Mouse (Mus musculus): ENCODE data around the gene Fbln2. TPM values are rescaled to one million over a fixed set of nuclear protein-coding genes. Genes with fewer than 3 reads are reported as not detected.

Fbln2 gene
- polyA plus RNA-seq, 1 experiment, result 0.07 TPM

- Histone ChIP-seq H3K27me3 (ENCODE audit: control insufficient read depth) (no peaks in the 10 kb centered on the region; the same call in 1 of the 2 replicates), H3K36me3 (ENCODE audit: control insufficient read depth) (no peaks in the 10 kb centered on the region), H3K4me1 (ENCODE audit: control insufficient read depth) (no peaks in the 10 kb centered on the region), H3K9me3 (ENCODE audit: control insufficient read depth, low read length) (no peaks in the 10 kb centered on the region), H3K4me3 (replicated peaks) (no peak overlapping the region)
- no peak for TF ChIP-seq GATA1 (IDR thresholded peaks at IDR 0.05; ENCODE audit: low read length)
- TF ChIP-seq TAL1 (IDR thresholded peaks at IDR 0.05; ENCODE audit: low read length), result no peak
Observed at GRCm38 (mm10) chr6:91300079-91300478, 87.8 kb downstream of the Fbln2 start.

- H3K4me3 ChIP-seq (replicated peaks), result no peak overlapping the region
Observed at GRCm38 (mm10) chr6:91301839-91302238, 89.6 kb downstream of the Fbln2 start.

GRCm38 (mm10) chr6:91302337-91302736 is 90.1 kb downstream of the Fbln2 start:
- Histone ChIP-seq H3K4me1 (ENCODE audit: control insufficient read depth) (no peaks in the 10 kb centered on the region), H3K9me3 (ENCODE audit: control insufficient read depth, low read length) (no peaks in the 10 kb centered on the region), H3K27me3 (ENCODE audit: control insufficient read depth) (no peaks in the 10 kb centered on the region), H3K4me3 (replicated peaks) (no peak overlapping the region), H3K36me3 (ENCODE audit: control insufficient read depth) (no peaks in the 10 kb centered on the region)
- no peak for TF ChIP-seq TAL1 (IDR thresholded peaks at IDR 0.05; ENCODE audit: low read length)
- no peak for TF ChIP-seq GATA1 (IDR thresholded peaks at IDR 0.05; ENCODE audit: low read length)

More at GRCm38 (mm10) chr6:91301839-91302238, 89.6 kb downstream of the Fbln2 start:
- Histone ChIP-seq H3K4me1 (ENCODE audit: control insufficient read depth) (no peaks in the 10 kb centered on the region), H3K27me3 (ENCODE audit: control insufficient read depth) (no peaks in the 10 kb centered on the region; the same call in 1 of the 2 replicates), H3K36me3 (ENCODE audit: control insufficient read depth) (no peaks in the 10 kb centered on the region), H3K9me3 (ENCODE audit: control insufficient read depth, low read length) (no peaks in the 10 kb centered on the region)
- TF ChIP-seq TAL1 (IDR thresholded peaks at IDR 0.05; ENCODE audit: low read length) (no peak), GATA1 (IDR thresholded peaks at IDR 0.05; ENCODE audit: low read length) (no peak)

- Histone ChIP-seq H3K27me3 (ENCODE audit: control insufficient read depth) (no peaks in the 10 kb centered on the region), H3K4me3 (replicated peaks) (no peak overlapping the region)
- TF ChIP-seq TAL1 (IDR thresholded peaks at IDR 0.05; ENCODE audit: low read length), result no peak
- no peak for TF ChIP-seq GATA1 (IDR thresholded peaks at IDR 0.05; ENCODE audit: low read length)
Observed at GRCm38 (mm10) chr6:91304172-91304571, 91.9 kb downstream of the Fbln2 start.

DNA sequence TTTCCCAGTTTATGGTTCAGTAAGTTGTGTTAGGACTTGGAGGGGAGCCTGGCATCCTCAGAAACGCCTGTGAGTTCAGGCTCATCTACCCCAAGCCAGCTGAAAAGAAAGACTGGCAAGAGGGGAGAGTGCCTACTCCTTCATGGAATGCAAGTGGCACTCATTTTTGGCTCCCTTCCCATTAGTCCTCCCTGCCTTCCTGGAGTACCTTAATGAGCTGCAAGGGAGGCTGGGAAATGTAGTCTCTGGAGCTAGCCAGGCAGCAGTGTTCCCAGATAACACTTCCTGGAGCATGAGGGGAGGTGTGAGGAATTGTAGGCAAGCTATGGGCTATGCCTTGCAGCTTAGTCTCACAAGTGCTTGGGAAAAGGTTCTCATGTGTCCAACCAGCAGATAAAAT is 95.7 kb downstream of the Fbln2 start:
- no peak overlapping the region for H3K4me3 ChIP-seq (replicated peaks)
- no peaks in the 10 kb centered on the region for H3K9me3 ChIP-seq (ENCODE audit: control insufficient read depth, low read length)
- no peaks in the 10 kb centered on the region for H3K27me3 ChIP-seq (ENCODE audit: control insufficient read depth)
- TF ChIP-seq TAL1 (IDR thresholded peaks at IDR 0.05; ENCODE audit: low read length), result no peak
- no peak for TF ChIP-seq GATA1 (IDR thresholded peaks at IDR 0.05; ENCODE audit: low read length)
- no peaks in the 10 kb centered on the region for H3K36me3 ChIP-seq (ENCODE audit: control insufficient read depth)
- no peaks in the 10 kb centered on the region for H3K4me1 ChIP-seq (ENCODE audit: control insufficient read depth)

More at GRCm38 (mm10) chr6:91304172-91304571, 91.9 kb downstream of the Fbln2 start:
- H3K4me1 ChIP-seq (ENCODE audit: control insufficient read depth), result no peaks in the 10 kb centered on the region
- no peaks in the 10 kb centered on the region for H3K36me3 ChIP-seq (ENCODE audit: control insufficient read depth)
- no peaks in the 10 kb centered on the region for H3K9me3 ChIP-seq (ENCODE audit: control insufficient read depth, low read length)

GRCm38 (mm10) chr6:91311204-91311603 is 98.9 kb downstream of the Fbln2 start:
- H3K4me1 ChIP-seq (ENCODE audit: control insufficient read depth), result no peaks in the 10 kb centered on the region
- H3K27me3 ChIP-seq (ENCODE audit: control insufficient read depth), result no peaks in the 10 kb centered on the region
- H3K36me3 ChIP-seq (ENCODE audit: control insufficient read depth), result no peaks in the 10 kb centered on the region
- no peak overlapping the region for H3K4me3 ChIP-seq (replicated peaks)
- TF ChIP-seq TAL1 (IDR thresholded peaks at IDR 0.05; ENCODE audit: low read length), result no peak
- no peaks in the 10 kb centered on the region for H3K9me3 ChIP-seq (ENCODE audit: control insufficient read depth, low read length)

DNA sequence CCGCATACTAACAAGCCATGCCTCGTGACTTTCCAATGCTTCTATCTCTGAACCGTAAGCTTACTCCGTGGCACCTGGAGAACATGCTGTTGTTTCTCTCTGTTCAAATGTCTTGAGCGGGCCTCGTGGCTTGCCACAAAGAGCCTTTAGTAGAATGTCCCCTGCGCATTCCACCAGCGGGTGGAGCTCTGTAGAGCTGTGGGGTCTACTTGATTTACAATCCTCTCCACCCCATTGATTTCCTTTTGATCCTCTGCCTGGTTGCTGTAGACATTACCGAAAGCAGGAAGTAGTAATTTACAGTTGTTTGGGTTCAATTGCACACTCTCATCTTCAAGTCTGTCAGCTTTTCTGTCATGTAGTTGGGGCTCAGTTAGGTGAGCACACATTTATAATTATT is 100.2 kb downstream of the Fbln2 start:
- TF ChIP-seq TAL1 (IDR thresholded peaks at IDR 0.05; ENCODE audit: low read length), result no peak
- no peaks in the 10 kb centered on the region for H3K27me3 ChIP-seq (ENCODE audit: control insufficient read depth)
- H3K4me1 ChIP-seq (ENCODE audit: control insufficient read depth), result no peaks in the 10 kb centered on the region
- no peaks in the 10 kb centered on the region for H3K9me3 ChIP-seq (ENCODE audit: control insufficient read depth, low read length)
- H3K36me3 ChIP-seq (ENCODE audit: control insufficient read depth), result no peaks in the 10 kb centered on the region
- no peak overlapping the region for H3K4me3 ChIP-seq (replicated peaks)

Other genes starting within 250 kb of the Fbln2 start
- 9.7 and 10.6 TPM in 2 replicates for gene Iqsec1, start 223.8 kb upstream of the Fbln2 start, polyA plus RNA-seq (2012)
- gene Nup210, start 95.6 kb upstream of the Fbln2 start, polyA plus RNA-seq (2012), result 15.1 and 24.6 TPM in 2 replicates
- gene Hdac11, start 55.8 kb upstream of the Fbln2 start, polyA plus RNA-seq (2012), result 1.5 and 2.9 TPM in 2 replicates
- not detected in 2 replicates for gene Wnt7a, start 198.9 kb downstream of the Fbln2 start, polyA plus RNA-seq (2012)

All from erythroblast, embryonic 14.5 days (primary cell).